Mouse (Mus musculus) megakaryocyte, embryonic 14.5 days (primary cell): ENCODE measurements around the gene Ctdnep1.

Experiments used
- FLI1 ChIP-seq: IDR thresholded peaks from 2 replicates; pipeline ENCODE4 v1.6.1; 2012; ENCODE audit warnings: low read length, inconsistent platforms, mixed read lengths
- GATA1 ChIP-seq: IDR thresholded peaks from 3 replicates; pipeline ENCODE4 v1.6.1; 2012; ENCODE audit warnings: mixed read lengths, low read length, inconsistent platforms, borderline replicate concordance

GRCm38 (mm10) chr11:69939731-69940130, 41.2 kb upstream of the Ctdnep1 start:
- no peak for TF ChIP-seq GATA1
- no peak for TF ChIP-seq FLI1
